Mouse (Mus musculus) cerebellum, postnatal 14 days (tissue): ENCODE measurements around the gene Scgb1b27.
"Not testable (repeated sequence)": the region's sequence is repeated elsewhere in the genome, so short reads cannot be mapped to it uniquely, and the experiment has no call there.

ENCODE experiments used
- DNase-seq, 2 experiments: peaks; one replicate each; pipeline ENCODE4 v3.0.0; 2021; ENCODE audit warnings: mixed read lengths in 2 of 2

Gene Scgb1b27

DNA sequence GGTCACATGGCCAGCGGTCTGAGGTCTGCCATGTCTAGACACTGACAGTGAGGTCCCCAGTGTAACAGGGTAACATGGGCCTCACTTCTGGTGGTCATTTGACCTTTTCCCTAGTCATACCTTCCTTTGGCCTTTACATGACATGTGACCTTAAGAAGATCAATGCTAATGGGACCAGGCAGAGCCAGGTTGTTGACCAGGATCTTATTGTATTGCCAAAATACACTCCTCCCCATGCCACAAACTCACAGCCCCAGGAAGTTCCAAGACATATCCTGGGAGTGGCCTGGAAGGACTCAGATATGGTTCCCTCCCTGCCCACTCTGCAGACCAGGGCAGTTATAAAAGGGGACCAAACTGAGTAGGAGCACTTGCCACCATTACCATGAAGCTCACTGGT is at the start of gene Scgb1b27:
Gene Scgb1b27, plus strand, starts transcription at position 301 of the 400 bp plus-strand sequence.
- not testable (repeated sequence) for DNase-seq

DNA sequence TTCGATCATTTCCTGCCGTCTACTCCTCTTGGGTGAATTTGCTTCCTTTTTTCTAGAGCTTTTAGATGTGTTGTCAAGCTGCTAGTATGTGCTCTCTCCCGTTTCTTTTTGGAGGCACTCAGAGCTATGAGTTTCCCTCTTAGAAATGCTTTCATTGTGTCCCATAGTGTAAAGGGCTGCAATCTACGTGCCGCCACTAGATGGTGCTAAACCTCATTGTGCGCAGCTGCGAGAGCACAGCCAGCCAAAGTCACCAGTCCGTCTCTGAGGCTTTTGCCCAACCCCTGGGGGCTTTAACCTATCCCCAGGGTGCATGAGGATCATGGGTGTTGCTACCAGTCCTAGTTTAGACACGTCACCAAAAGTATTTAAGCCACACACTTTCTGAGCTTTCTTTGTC is 39.0 kb upstream of the Scgb1b27 start:
- peak; percentile 24 to 45 for DNase-seq

DNA sequence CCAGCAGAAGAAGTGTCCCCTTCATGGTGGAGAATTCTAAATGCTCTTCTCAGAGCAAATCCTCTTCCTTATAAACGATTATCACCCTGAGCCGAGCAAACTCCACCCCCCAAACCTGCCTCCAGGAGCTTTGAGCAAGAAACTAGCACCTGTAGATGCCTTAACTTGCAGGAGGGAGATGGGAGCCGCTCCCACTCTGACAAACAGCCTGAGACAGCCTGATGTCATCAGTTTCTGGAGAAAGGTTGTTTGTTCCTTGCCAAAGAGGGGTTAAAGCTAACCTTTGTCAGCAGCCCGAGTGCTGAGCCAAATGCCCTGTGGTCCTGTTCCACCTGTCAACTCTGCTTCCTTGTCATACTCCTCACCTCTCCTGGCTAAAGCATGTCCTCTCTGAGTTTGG is 7.4 kb upstream of the Scgb1b27 start, which contains the start of gene Scgb2b27:
Gene Scgb2b27, minus strand, starts transcription at position 101 of the 400 bp plus-strand sequence.
- DNase-seq, result no peak

GRCm38 (mm10) chr7:34025641-34026040 is 4.4 kb downstream of the Scgb1b27 start:
- DNase-seq, result no peak

- DNase-seq, result not testable (repeated sequence)
Measured at GRCm38 (mm10) chr7:34027202-34027601, 5.9 kb downstream of the Scgb1b27 start.

GRCm38 (mm10) chr7:34030026-34030425 is 8.7 kb downstream of the Scgb1b27 start:
- no peak for DNase-seq

DNA sequence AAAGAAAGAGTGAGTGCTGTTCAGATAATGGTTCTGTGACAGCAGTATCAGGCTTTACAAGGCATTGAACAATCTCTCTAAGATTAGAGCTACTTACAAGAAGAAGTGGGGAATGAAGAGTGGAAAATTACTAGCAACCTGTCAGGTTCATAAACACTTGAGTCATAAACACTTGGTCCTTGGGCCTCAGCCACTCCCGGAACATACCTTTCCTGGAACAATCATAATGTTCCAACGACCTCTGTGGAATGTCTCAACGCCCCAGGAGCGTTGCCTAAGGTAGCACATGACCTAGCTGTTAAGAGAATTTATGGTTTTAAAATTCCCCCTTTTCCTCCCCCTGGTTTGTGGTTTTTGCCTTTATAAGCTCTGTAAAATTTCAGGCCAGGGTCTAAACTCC is 13.3 kb downstream of the Scgb1b27 start:
- DNase-seq, result not testable (repeated sequence)

DNA sequence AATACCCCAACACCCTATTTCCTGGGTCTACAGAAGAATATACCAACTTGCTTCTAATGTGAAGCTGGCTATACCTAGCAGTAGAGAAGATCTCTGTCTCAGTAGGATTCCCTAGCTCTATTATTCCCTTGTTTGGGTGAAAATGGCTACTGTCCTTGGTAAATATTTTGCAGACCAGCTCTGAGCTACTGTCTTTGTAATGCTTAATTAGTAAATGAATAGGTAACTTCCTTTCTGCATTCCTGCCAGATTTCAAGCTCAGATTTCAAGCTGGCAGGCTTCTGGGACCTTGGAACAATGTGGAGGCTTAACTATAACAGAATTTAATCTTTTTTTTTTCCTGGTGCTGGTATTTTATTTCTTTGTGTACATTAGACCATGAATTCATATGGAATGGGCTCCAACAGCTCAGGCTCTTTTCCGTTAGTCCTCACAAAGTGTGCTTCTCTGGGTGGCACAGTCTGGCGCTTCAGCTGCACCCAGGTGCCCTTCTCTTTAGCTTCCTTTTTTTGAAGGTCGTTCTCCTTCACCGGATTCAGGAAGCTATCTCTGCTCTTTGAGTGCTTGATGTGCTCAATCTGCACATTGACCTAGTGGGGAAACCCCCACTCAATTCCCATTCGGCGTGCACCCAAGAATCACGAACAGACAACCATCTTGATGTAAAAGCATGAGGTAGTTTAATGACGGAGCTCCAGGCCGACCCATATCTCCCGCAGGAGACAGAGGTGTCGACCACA is 15.0 kb downstream of the Scgb1b27 start:
- not testable (repeated sequence) for DNase-seq

DNA sequence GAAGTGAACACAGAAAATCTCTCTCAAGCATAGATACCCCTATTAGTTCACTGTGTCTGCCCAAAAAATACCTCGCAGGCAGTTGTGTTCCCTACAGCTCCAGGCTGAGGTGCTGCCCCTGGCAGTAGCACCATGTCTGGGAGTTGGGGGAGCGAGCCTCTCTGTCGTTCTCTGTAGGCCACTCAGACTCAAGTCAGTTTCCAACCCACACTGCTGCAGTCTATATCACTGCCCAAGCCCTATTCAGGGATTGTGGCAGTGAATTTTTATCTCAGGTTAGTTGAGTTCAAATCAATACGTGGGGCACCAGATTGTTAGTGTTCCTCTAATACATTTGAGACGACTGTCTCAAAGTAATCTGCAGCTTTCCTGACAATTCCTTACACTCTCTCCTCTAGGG is 46.8 kb downstream of the Scgb1b27 start:
- DNase-seq, result not testable (repeated sequence)
